Mouse (Mus musculus): ENCODE results near the gene Cyp4f13. TPM values are rescaled to one million over a fixed set of nuclear protein-coding genes. Genes with fewer than 3 reads are reported as not detected.
A peak's percentile ranks its signal among the peaks of the same experiment; 100 is the strongest.

Cyp4f13 gene
- polyA plus RNA-seq, 1 experiment = 0.19 TPM

DNA sequence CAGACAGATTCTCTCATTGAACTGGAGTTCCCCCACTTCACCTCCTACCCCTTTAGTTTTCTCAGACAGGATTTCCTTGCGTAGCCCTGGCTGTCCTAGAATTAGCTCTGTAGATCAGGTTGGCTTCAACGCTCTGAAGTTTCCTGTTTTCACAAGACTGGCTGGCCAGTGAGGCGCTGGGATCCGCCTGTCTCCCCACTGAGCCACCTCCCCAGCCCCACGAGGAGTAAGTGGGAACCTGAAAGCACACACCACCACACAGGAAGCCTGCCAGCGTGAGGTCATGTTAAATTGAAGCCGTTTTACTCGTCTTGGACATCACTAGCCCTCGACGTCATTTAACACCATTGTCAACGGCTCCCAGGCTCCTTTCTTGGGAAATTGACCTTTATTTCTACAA, 3.8 kb upstream of the Cyp4f13 start:
- Histone ChIP-seq H3K27me3 (ENCODE audit: control insufficient read depth) (no peaks in the 10 kb centered on the region), H3K4me1 (ENCODE audit: control insufficient read depth) (peaks cover 16% of the 10 kb centered on the region), H3K9me3 (ENCODE audit: control insufficient read depth, low read length) (no peaks in the 10 kb centered on the region), H3K4me3 (replicated peaks) (no peak overlapping the region), H3K36me3 (ENCODE audit: control insufficient read depth) (no peaks in the 10 kb centered on the region)
- TF ChIP-seq TAL1 (IDR thresholded peaks at IDR 0.05; ENCODE audit: low read length) (no peak), GATA1 (IDR thresholded peaks at IDR 0.05; ENCODE audit: low read length) (no peak)

DNA sequence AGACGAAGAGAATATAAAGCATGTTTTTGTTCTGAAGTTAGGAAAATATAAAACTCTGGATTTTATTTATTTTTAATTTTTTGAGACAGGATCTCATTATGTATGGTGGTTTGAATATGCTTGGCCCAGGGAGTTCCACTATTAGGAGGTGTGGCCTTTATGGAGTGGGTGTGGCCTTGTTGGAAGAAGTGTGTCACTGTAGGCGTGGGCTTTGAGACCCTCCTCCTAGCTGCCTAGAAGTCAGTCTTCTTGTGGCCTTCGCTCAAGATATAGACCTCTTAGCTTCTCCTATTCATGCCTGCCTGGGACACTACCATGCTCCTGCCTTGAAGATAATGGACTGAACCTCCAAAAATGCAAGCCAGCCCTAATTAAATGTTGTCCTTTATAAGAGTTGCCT, 2.9 kb upstream of the Cyp4f13 start:
- Histone ChIP-seq H3K4me1 (ENCODE audit: control insufficient read depth) (peaks cover 16% of the 10 kb centered on the region), H3K4me3 (replicated peaks) (no peak overlapping the region), H3K9me3 (ENCODE audit: control insufficient read depth, low read length) (no peaks in the 10 kb centered on the region), H3K27me3 (ENCODE audit: control insufficient read depth) (no peaks in the 10 kb centered on the region), H3K36me3 (ENCODE audit: control insufficient read depth) (no peaks in the 10 kb centered on the region)
- TF ChIP-seq GATA1 (IDR thresholded peaks at IDR 0.05; ENCODE audit: low read length) (no peak), TAL1 (IDR thresholded peaks at IDR 0.05; ENCODE audit: low read length) (no peak)

DNA sequence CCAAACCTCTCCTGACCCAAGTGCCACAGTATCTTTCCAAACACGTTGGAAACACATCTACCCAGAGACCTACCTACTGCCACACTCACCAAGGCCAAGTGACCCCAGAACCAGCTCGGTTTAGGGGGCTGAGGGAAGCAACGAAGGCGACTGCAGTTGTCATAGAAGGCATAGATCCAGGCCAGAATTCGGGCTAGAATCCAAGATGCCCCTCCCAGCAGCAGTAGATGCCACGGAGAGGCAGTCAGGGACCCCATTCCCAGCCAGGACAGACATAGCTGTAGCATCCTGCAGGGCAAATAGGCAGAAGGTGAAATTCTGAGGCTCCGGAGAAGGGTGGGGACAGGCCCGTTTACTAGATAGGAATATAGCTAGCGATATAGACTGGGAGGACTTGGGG, 486 bp downstream of the Cyp4f13 start:
- TF ChIP-seq GATA1 (IDR thresholded peaks at IDR 0.05; ENCODE audit: low read length) (no peak), TAL1 (IDR thresholded peaks at IDR 0.05; ENCODE audit: low read length) (no peak)
- Histone ChIP-seq H3K9me3 (ENCODE audit: control insufficient read depth, low read length) (no peaks in the 10 kb centered on the region), H3K36me3 (ENCODE audit: control insufficient read depth) (no peaks in the 10 kb centered on the region), H3K4me3 (replicated peaks) (peak overlapping the region; percentile 62), H3K4me1 (ENCODE audit: control insufficient read depth) (peaks cover 16% of the 10 kb centered on the region), H3K27me3 (ENCODE audit: control insufficient read depth) (no peaks in the 10 kb centered on the region)

DNA sequence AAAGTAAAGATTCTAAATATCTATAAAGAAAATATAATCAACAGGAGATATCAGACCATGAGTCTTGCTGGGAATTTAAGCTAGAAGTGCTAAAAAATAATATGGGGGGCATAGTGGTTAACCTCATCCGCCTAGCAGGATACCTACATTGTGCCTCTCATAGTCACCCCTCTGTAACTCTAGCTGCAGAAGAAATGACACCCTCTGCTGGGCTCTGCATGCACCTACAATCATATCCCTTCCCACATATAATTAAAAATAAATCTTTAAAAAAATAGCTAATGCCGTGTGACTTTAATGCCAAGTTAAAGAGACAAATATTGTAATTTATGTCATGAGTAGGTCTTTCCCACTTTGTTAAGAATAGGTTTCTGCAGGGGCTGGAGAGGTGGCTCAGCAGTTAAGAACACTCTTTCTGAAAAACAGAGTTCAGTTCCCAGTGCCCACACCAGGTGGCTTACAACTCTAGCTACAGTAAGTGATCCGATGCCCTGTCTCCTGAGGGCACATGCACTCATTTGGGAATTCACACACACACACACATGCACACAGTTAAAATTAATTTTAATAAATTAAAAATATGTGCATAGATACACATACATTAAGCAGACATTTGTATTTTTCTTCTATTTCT, 2.7 kb downstream of the Cyp4f13 start:
- H3K9me3 ChIP-seq (ENCODE audit: control insufficient read depth, low read length) = no peaks in the 10 kb centered on the region
- peaks cover 16% of the 10 kb centered on the region for H3K4me1 ChIP-seq (ENCODE audit: control insufficient read depth)
- no peak overlapping the region for H3K4me3 ChIP-seq (replicated peaks)
- TF ChIP-seq GATA1 (IDR thresholded peaks at IDR 0.05; ENCODE audit: low read length) (no peak), TAL1 (IDR thresholded peaks at IDR 0.05; ENCODE audit: low read length) (no peak)
- no peaks in the 10 kb centered on the region for H3K27me3 ChIP-seq (ENCODE audit: control insufficient read depth)
- H3K36me3 ChIP-seq (ENCODE audit: control insufficient read depth) = no peaks in the 10 kb centered on the region

DNA sequence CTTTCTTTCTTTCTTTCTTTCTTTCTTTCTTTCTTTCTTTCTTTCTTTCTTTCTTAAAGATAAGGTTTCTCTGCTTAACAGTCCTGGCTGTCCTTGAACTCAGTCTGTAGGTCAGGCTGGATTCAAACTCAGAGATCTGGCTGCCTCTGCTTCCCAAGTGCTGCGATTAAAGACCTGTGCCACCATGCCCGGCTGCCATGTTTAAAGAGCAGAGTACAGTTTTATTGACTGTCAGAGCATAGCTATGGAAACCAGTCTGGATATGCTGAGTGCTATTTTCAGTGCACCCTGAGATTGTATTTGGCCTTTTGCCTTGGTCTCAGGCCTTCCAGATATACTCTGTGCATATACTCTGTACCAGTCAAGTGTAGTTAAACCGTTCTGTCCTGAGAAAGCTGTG, 3.5 kb downstream of the Cyp4f13 start:
- Histone ChIP-seq H3K27me3 (ENCODE audit: control insufficient read depth) (no peaks in the 10 kb centered on the region), H3K4me3 (replicated peaks) (no peak overlapping the region), H3K9me3 (ENCODE audit: control insufficient read depth, low read length) (no peaks in the 10 kb centered on the region), H3K36me3 (ENCODE audit: control insufficient read depth) (no peaks in the 10 kb centered on the region), H3K4me1 (ENCODE audit: control insufficient read depth) (peaks cover 16% of the 10 kb centered on the region)
- no peak for TF ChIP-seq TAL1 (IDR thresholded peaks at IDR 0.05; ENCODE audit: low read length)
- no peak for TF ChIP-seq GATA1 (IDR thresholded peaks at IDR 0.05; ENCODE audit: low read length)

DNA sequence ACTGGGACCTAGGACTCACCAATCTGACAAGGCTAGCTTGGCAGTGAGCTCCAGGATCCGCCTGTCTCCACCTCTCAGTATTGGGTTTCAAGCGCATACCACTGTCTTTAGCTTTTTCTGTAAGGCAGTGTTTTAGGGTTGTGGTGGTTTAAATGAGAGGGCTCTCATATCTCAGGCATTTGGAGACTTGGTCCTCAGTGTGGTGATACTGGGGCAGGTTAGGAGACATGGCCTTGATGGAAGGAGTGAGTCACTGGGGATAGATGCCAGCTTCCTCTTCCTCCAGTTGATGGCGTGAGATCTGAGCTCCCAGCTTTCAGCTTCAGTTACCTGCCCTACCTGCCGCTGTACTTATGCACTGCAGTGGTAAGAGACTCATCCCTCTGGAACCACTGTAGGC, 7.4 kb downstream of the Cyp4f13 start:
- TF ChIP-seq TAL1 (IDR thresholded peaks at IDR 0.05; ENCODE audit: low read length) = no peak
- no peak for TF ChIP-seq GATA1 (IDR thresholded peaks at IDR 0.05; ENCODE audit: low read length)
- H3K4me3 ChIP-seq (replicated peaks) = no peak overlapping the region
- no peaks in the 10 kb centered on the region for H3K36me3 ChIP-seq (ENCODE audit: control insufficient read depth)
- H3K4me1 ChIP-seq (ENCODE audit: control insufficient read depth) = no peaks in the 10 kb centered on the region
- no peaks in the 10 kb centered on the region for H3K9me3 ChIP-seq (ENCODE audit: control insufficient read depth, low read length)
- H3K27me3 ChIP-seq (ENCODE audit: control insufficient read depth) = no peaks in the 10 kb centered on the region

DNA sequence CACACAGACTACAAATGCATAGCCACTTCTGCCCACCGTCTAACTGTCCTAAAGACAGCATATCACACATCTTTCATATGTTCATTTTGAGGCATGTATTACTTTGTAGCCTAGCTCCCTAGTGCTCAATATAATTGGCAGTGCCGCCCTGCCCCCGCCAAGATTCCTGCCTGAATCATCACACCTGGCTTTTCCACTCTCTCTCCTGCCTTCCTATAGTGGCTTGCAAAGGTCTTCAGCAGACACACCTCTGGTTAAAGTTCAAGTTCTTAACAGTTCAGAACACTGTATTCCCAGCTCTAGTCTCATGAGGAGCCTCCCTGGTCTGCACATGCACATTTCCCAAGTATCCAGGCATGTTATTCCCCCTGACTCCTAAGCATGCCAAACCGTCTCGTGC, 19.4 kb downstream of the Cyp4f13 start:
- H3K36me3 ChIP-seq (ENCODE audit: control insufficient read depth) = no peaks in the 10 kb centered on the region
- peaks cover 5% of the 10 kb centered on the region for H3K4me1 ChIP-seq (ENCODE audit: control insufficient read depth)
- no peaks in the 10 kb centered on the region for H3K27me3 ChIP-seq (ENCODE audit: control insufficient read depth)
- H3K9me3 ChIP-seq (ENCODE audit: control insufficient read depth, low read length) = no peaks in the 10 kb centered on the region
- H3K4me3 ChIP-seq (replicated peaks) = no peak overlapping the region
- no peak for TF ChIP-seq TAL1 (IDR thresholded peaks at IDR 0.05; ENCODE audit: low read length)
- TF ChIP-seq GATA1 (IDR thresholded peaks at IDR 0.05; ENCODE audit: low read length) = no peak

DNA sequence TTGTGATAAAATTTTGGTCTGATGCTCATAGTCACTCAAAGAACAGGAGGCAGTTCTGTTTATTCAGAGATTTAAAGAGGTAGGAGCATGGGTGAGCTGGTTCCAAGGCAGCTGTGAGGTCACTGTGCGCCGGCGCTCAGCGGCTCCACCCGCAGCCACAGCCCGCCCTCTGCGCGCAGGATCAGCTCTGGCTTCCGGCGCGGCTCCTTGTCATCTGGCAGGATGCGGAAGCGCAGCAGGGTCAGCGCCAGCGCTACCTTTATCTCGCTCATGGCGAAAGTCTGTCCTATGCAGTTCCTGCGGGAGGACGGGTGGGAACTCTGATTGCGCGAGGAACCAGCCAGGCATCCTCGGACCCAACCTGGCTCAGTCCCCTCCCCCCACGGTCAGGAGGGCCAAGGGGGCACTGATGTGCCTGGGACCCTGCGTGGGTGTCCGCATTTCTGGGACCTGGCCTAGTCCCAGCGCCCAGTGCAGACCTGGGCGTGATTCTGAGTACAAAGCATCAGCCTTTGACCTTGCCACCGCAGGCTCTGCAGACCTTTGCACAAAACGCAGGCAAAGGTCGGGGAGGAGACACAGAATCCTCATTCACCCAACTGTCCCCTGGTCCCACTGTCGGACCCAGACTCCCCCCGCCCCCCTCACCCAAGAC, 22.4 kb downstream of the Cyp4f13 start:
- Histone ChIP-seq H3K36me3 (ENCODE audit: control insufficient read depth) (no peaks in the 10 kb centered on the region), H3K27me3 (ENCODE audit: control insufficient read depth) (no peaks in the 10 kb centered on the region), H3K4me1 (ENCODE audit: control insufficient read depth) (peaks cover 5% of the 10 kb centered on the region), H3K4me3 (replicated peaks) (peak overlapping the region; percentile 50), H3K9me3 (ENCODE audit: control insufficient read depth, low read length) (no peaks in the 10 kb centered on the region)
- TF ChIP-seq GATA1 (IDR thresholded peaks at IDR 0.05; ENCODE audit: low read length) (no peak), TAL1 (IDR thresholded peaks at IDR 0.05; ENCODE audit: low read length) (no peak)

DNA sequence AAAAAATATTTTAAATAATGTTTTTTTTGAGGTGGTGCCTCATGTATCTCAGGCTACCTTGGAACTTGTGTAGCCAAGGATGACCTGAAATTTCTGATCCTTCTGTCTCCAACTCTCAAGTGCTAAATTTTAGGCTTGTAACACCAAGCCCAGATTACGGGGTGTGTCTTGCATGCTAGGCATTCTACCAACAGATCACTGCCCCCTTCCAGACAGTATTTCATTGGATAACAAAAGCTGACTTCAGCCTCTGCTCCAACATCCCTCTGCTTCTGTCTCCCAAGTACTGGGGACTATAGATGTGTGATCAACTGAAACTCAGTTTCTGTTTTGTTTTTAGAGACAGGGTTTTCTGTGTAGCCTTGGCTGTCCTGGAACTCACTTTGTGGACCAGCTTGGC, 23.5 kb downstream of the Cyp4f13 start:
- Histone ChIP-seq H3K9me3 (ENCODE audit: control insufficient read depth, low read length) (no peaks in the 10 kb centered on the region), H3K4me1 (ENCODE audit: control insufficient read depth) (peaks cover 5% of the 10 kb centered on the region), H3K36me3 (ENCODE audit: control insufficient read depth) (no peaks in the 10 kb centered on the region), H3K27me3 (ENCODE audit: control insufficient read depth) (no peaks in the 10 kb centered on the region), H3K4me3 (replicated peaks) (no peak overlapping the region)
- no peak for TF ChIP-seq GATA1 (IDR thresholded peaks at IDR 0.05; ENCODE audit: low read length)
- TF ChIP-seq TAL1 (IDR thresholded peaks at IDR 0.05; ENCODE audit: low read length) = no peak

Data from erythroblast, embryonic 14.5 days (primary cell).